In genomic region chr12:102651871-102652270, GRCm38 (mm10) we compare ENCODE assay signal across 10 mouse cellular contexts. TPM values are rescaled to one million over a fixed set of nuclear protein-coding genes. Genes with fewer than 3 reads are reported as not detected.
DNase-seq lines count a peak whose midpoint lies in the region; ATAC-seq and TF ChIP-seq lines count a peak whose summit lies in the region.
"Had no signal": no experiment of that assay in that cellular context is flagged by ENCODE, and none has a peak within 500 bp of the region (broad histone marks: within the 10 kb centered on the region; RNA-seq: fewer than 3 reads in every experiment).

No protein-coding gene starts in this region.

- peaks cover 38% of the 10 kb centered on the region for H3K4me1 ChIP-seq in heart, embryonic 11.5 days (ENCODE audit: control insufficient read depth, insufficient read depth, low read length)
- peaks cover 69% of the 10 kb centered on the region for H3K4me1 ChIP-seq in limb, embryonic 15.5 days
- H3K4me1 ChIP-seq in limb, embryonic 10.5 days: peaks cover 47% of the 10 kb centered on the region
- H3K4me1 ChIP-seq in bone marrow, adult 2 months (ENCODE audit: control insufficient read depth, insufficient read depth, low read length): peaks cover 13% of the 10 kb centered on the region

- peak overlapping the region; percentile 34 for H3K4me2 ChIP-seq in heart, embryonic 11.5 days
- H3K4me2 ChIP-seq in limb, embryonic 15.5 days: no peak overlapping the region

- DNase-seq in heart, adult 8-10 months (ENCODE audit: low spot score): no peak
- no peak for DNase-seq in limb, embryonic 10.5 days (ENCODE audit: low spot score)
- peak; percentile 72 for DNase-seq in thymus, postnatal 14 days
- DNase-seq in right cerebral cortex, postnatal 10 days (ENCODE audit: low spot score in 2 of 2): no peak
- DNase-seq: liver had no signal

- no peaks in the 10 kb centered on the region for H3K36me3 ChIP-seq in heart, embryonic 11.5 days (ENCODE audit: control insufficient read depth, insufficient read depth, low read length)
- no peaks in the 10 kb centered on the region for H3K36me3 ChIP-seq in limb, embryonic 15.5 days
- no peaks in the 10 kb centered on the region for H3K36me3 ChIP-seq in limb, embryonic 10.5 days

- peak overlapping the region; percentile 39; the same call in 1 of the 2 replicates for H3K9ac ChIP-seq in heart, embryonic 11.5 days (ENCODE audit: low read depth, low read length)
- H3K9ac ChIP-seq in limb, embryonic 15.5 days: no peak overlapping the region

- no peaks in the 10 kb centered on the region for H3K9me3 ChIP-seq in heart, embryonic 11.5 days (replicated peaks; ENCODE audit: control insufficient read depth, low read length)
- no peaks in the 10 kb centered on the region for H3K9me3 ChIP-seq in limb, embryonic 15.5 days
- no peaks in the 10 kb centered on the region for H3K9me3 ChIP-seq in limb, embryonic 10.5 days (replicated peaks)

- ATAC-seq in heart, embryonic 11.5 days (replicated peaks; ENCODE audit: insufficient number of reproducible peaks, low FRiP score, low TSS enrichment): no peak
- no peak; the same call in 1 of the 2 replicates for ATAC-seq in limb, embryonic 15.5 days (ENCODE audit: insufficient number of reproducible peaks, low FRiP score, low TSS enrichment, low read depth)
- ATAC-seq: forebrain, embryonic 14.5 days had no signal

- no peak for TF ChIP-seq CTCF in bone marrow, adult 2 months (IDR thresholded peaks at IDR 0.05; ENCODE audit: control insufficient read depth, insufficient read depth, low read length)

- no peaks in the 10 kb centered on the region for H3K27me3 ChIP-seq in heart, embryonic 11.5 days (ENCODE audit: control insufficient read depth, insufficient read depth, low read length)
- no peaks in the 10 kb centered on the region for H3K27me3 ChIP-seq in limb, embryonic 15.5 days
- 0 out of 2 replicates have a peak, but pooled peaks cover 2% of the 10 kb centered on the region for H3K27me3 ChIP-seq in limb, embryonic 10.5 days (ENCODE audit: low read depth, poor library complexity, severe bottlenecking)

- TF ChIP-seq POLR2A in bone marrow, adult 2 months (IDR thresholded peaks at IDR 0.05; ENCODE audit: borderline replicate concordance, control insufficient read depth, low read depth, low read length): no peak

- no peak overlapping the region for H3K4me3 ChIP-seq in heart, embryonic 11.5 days (ENCODE audit: low read depth, low read length)
- H3K4me3 ChIP-seq in limb, embryonic 15.5 days: no peak overlapping the region
- H3K4me3 ChIP-seq in limb, embryonic 10.5 days: no peak overlapping the region
- no peak overlapping the region for H3K4me3 ChIP-seq in bone marrow, adult 2 months (replicated peaks; ENCODE audit: control insufficient read depth, low read depth, low read length)
- H3K4me3 ChIP-seq: myocyte had no signal

- H3K27ac ChIP-seq in heart, embryonic 11.5 days (ENCODE audit: low read depth, low read length): peak overlapping the region; percentile 35; the same call in 1 of the 2 replicates
- 0 out of 2 replicates have a peak overlapping the region, but pooled peaks have one; percentile 38 for H3K27ac ChIP-seq in limb, embryonic 15.5 days
- no peak overlapping the region for H3K27ac ChIP-seq in limb, embryonic 10.5 days
- peak overlapping the region; percentile 58 for H3K27ac ChIP-seq in bone marrow, adult 2 months (ENCODE audit: control insufficient read depth, insufficient read depth, low read depth, low read length, poor library complexity)

- WGBS in heart, embryonic 11.5 days (ENCODE audit: insufficient replicate concordance): 48% methylated on average over 8 of the region's 8 CpGs
- WGBS in limb, embryonic 15.5 days: 54% methylated on average over 8 of the region's 8 CpGs
- WGBS in limb, embryonic 10.5 days: 55% methylated on average over 8 of the region's 8 CpGs
- 60% methylated on average over 8 of the region's 8 CpGs for WGBS in bone marrow, adult 2 months

RNA-seq across cellular contexts. Expression of gene Itpk1, which starts 52.9 kb away (rescaled TPM):
- 3.2 and 3.5 TPM in 2 replicates for polyA plus RNA-seq in heart, embryonic 11.5 days (2014; fragmentation: Nextera tagmentation; extraction: Ambion mirVana)
- total RNA-seq in heart, adult 8-10 months (2022): 1 to 10 TPM; 6.9 to 8.0 (median 7.6) TPM
- 10.1 and 10.9 TPM in 2 replicates for polyA plus RNA-seq in limb, embryonic 15.5 days (2015; fragmentation: Nextera tagmentation; extraction: Ambion mirVana)
- polyA plus RNA-seq in limb, embryonic 10.5 days (2016; fragmentation: Nextera tagmentation; extraction: Ambion mirVana): 9.7 and 11.0 TPM in 2 replicates
- polyA plus RNA-seq in bone marrow, adult 2 months (2011; ENCODE audit: insufficient read depth, insufficient read length, low replicate concordance, missing spikeins): 9.9 and 15.8 TPM in 2 replicates
